Mouse (Mus musculus): ENCODE results near the gene Tsc22d1. TPM values are rescaled to one million over a fixed set of nuclear protein-coding genes. Genes with fewer than 3 reads are reported as not detected.

The Tsc22d1 gene
- 133 and 145 TPM in 2 replicates for polyA plus RNA-seq (2016; fragmentation: Nextera tagmentation; extraction: Ambion mirVana)

DNA sequence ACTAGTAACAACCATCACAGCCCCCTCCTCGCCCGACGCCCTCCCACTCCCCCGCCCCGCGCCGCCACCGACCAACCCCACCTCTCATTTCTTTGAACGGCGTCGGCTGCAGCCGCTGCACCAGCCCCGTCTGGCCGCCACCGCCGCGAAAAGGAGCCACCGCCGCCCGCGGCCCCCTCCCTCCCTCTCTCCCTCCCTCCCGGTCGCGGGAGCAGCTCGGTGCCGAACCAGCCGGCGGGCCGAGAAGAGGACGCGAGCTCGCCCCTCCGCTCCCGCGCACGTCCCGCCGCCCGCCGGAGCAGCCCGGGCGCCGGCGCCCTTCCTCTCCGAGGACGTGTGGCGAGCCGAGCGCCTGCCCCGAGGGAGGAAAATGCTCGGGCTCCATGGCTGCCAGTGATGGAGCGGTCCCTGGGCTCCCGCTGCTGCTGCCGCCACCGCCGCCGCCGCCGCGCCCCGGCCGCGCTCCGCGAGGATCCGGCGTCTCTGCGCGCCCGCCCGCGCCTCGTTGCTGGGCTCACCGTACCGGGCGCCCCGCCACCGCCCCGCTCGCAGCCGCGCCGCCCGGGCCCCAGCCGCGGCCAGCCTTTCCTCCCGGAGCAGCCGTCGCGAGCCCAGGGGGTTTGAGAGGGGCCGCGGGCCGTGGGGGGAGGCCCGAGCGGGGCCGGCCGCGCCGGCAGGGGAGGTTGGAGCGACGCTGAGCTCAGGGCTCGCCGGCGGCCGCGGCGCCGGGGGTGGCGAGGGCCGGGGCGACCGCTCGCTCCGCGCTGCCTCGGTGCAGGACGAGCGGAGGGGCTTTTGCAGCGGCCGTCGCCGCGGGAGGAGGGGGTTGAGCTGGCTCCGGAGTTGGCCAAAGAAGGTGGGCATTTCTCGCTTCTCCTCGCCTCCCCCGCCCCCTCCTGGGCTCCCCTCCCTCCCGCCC is at the start of gene Tsc22d1:
Gene Tsc22d1, plus strand, starts transcription at position 100 of the 919 bp plus-strand sequence.
- peak within 1 kb of the TSS; percentile 73 for H3K9ac ChIP-seq
- H3K36me3 ChIP-seq, result peaks cover 19% of the 10 kb centered on the region
- peak within 1 kb of the TSS; percentile 96 for H3K4me2 ChIP-seq
- peak within 1 kb of the TSS; percentile 78 for H3K27ac ChIP-seq
- peak; percentile 21 for ATAC-seq
- H3K4me1 ChIP-seq, result peaks cover 35% of the 10 kb centered on the region
- H3K4me3 ChIP-seq, result peak within 1 kb of the TSS; percentile 73
- peaks cover 41% of the 10 kb centered on the region for H3K27me3 ChIP-seq (replicated peaks)
- H3K9me3 ChIP-seq (replicated peaks), result no peaks in the 10 kb centered on the region
- WGBS (ENCODE audit: insufficient replicate concordance), result under 1% methylated on average over 82 of the region's 128 CpGs

DNA sequence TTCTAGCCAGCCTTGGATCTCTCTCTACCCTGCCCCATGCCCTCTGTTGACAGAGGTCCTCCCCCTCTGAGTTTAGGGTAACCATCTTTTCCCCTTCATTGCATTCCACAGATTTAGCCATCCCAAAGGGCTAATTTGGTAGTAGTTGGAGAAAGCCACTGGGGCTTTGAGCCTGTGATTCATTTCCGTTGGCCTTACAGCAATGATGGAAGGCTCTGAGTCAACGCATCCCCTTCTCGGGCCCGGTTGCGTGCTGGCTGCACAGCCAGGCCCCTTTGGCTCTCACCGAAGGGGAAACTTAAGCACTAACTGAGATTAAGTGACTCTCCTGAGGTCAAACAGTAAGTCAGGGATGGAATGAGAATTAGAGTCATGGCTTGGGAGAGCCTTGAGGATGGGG is 41.1 kb upstream of the Tsc22d1 start:
- no peak overlapping the region for H3K4me3 ChIP-seq
- WGBS (ENCODE audit: insufficient replicate concordance), result 81% methylated on average over 6 of the region's 6 CpGs
- no peaks in the 10 kb centered on the region for H3K9me3 ChIP-seq (replicated peaks)
- no peak overlapping the region for H3K27ac ChIP-seq
- H3K4me2 ChIP-seq, result no peak overlapping the region
- H3K27me3 ChIP-seq (replicated peaks), result no peaks in the 10 kb centered on the region
- H3K9ac ChIP-seq, result no peak overlapping the region
- no peaks in the 10 kb centered on the region for H3K4me1 ChIP-seq
- no peaks in the 10 kb centered on the region for H3K36me3 ChIP-seq
- ATAC-seq, result no peak

DNA sequence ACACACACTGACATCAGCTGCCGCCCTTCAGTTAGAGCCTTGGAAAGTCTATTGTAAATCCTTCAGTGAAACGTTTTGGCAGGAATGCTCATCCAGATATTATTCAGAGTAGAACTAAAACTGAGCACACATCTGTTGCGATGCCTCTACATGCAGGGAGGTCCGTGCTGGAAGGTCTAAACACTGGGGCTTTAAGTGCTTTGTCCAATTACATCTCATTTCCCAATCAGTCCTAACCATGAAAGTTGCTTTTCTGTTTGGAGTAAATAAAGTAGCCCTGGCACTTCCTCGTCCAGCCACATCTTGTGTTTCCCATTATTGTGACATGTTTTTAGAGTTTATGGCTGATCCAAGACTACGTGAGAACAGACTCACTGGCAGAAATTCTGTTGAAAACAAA is 40.2 kb upstream of the Tsc22d1 start:
- H3K4me2 ChIP-seq, result no peak overlapping the region
- 69% methylated on average over 6 of the region's 6 CpGs for WGBS (ENCODE audit: insufficient replicate concordance)
- H3K9ac ChIP-seq, result no peak overlapping the region
- no peaks in the 10 kb centered on the region for H3K9me3 ChIP-seq (replicated peaks)
- no peaks in the 10 kb centered on the region for H3K27me3 ChIP-seq (replicated peaks)
- H3K36me3 ChIP-seq, result no peaks in the 10 kb centered on the region
- H3K4me1 ChIP-seq, result no peaks in the 10 kb centered on the region
- H3K27ac ChIP-seq, result no peak overlapping the region
- H3K4me3 ChIP-seq, result no peak overlapping the region
- ATAC-seq, result no peak

DNA sequence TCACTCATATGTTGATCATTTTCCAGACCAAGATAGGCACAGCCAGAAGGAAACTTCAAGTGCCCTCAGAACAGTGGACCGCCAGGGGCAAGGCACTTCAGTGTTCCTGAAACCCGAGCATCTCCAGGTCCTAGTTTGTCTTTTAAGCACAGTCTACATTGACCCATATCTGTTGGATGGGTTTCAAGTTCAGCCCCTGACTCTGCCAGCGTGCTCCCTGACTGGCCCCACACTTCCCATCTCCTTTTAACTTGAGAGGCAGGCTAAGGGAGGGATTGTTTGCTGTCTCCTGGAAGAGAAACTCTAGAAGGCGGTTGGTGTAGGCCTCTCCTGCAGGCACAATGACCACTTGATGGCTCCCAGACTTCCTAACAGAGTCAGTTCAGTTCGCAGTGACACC is 38.2 kb upstream of the Tsc22d1 start:
- Histone ChIP-seq H3K4me3 (no peak overlapping the region), H3K4me1 (no peaks in the 10 kb centered on the region), H3K27ac (no peak overlapping the region), H3K9me3 (replicated peaks) (no peaks in the 10 kb centered on the region), H3K36me3 (no peaks in the 10 kb centered on the region), H3K9ac (no peak overlapping the region), H3K4me2 (no peak overlapping the region), H3K27me3 (replicated peaks) (no peaks in the 10 kb centered on the region)
- ATAC-seq, result no peak
- 67% methylated on average over 5 of the region's 5 CpGs for WGBS (ENCODE audit: insufficient replicate concordance)

DNA sequence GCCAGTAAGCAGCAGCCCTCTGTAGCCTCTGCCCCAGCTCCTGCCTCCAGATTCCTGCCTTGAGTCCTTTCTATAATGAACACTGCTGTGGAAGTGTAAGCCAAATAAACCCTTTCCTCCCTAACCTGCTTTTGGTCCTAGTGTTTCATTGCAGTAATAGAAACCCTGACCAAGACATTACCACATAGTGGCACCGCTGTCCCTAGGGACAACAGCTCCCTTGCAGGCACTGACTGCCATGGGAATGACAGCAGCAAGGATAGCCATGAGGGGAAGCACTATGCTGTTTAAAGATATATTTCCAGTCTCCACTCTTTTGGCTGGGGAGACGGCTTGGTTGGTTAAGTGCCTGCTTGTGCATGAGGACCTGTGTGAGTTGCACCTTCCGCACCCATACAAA is 35.4 kb upstream of the Tsc22d1 start:
- Histone ChIP-seq H3K36me3 (no peaks in the 10 kb centered on the region), H3K27me3 (replicated peaks) (no peaks in the 10 kb centered on the region), H3K27ac (no peak overlapping the region), H3K4me3 (no peak overlapping the region), H3K4me2 (no peak overlapping the region), H3K4me1 (no peaks in the 10 kb centered on the region), H3K9me3 (replicated peaks) (no peaks in the 10 kb centered on the region), H3K9ac (no peak overlapping the region)
- ATAC-seq, result no peak
- WGBS (ENCODE audit: insufficient replicate concordance), result 81% methylated on average over 3 of the region's 3 CpGs

DNA sequence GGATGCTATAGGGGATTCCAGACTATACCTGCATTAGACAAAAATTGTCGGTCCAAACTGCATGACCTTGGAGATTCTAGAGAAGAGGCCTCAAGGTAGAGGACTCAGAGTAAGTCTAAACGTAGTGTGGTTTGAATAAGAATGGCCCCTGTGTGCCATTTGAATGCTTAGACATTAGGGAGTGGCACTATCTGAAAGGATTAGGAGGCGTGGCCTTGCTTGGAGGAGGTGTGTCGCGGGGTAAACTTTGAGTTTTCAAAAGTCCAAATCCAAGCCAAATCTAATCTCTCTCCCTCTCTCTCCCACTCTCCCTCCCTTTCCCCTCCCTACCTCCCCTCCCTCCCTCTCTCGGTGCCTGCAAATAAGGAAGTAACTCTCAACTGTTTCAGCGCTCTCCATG is 26.7 kb upstream of the Tsc22d1 start:
- 54% methylated on average over 7 of the region's 7 CpGs for WGBS (ENCODE audit: insufficient replicate concordance)
- Histone ChIP-seq H3K9me3 (replicated peaks) (0 out of 2 replicates have a peak, but pooled peaks cover 8% of the 10 kb centered on the region), H3K9ac (no peak overlapping the region), H3K27ac (no peak overlapping the region), H3K4me2 (no peak overlapping the region), H3K4me1 (no peaks in the 10 kb centered on the region), H3K4me3 (no peak overlapping the region), H3K36me3 (no peaks in the 10 kb centered on the region), H3K27me3 (replicated peaks) (no peaks in the 10 kb centered on the region)
- ATAC-seq, result no peak

DNA sequence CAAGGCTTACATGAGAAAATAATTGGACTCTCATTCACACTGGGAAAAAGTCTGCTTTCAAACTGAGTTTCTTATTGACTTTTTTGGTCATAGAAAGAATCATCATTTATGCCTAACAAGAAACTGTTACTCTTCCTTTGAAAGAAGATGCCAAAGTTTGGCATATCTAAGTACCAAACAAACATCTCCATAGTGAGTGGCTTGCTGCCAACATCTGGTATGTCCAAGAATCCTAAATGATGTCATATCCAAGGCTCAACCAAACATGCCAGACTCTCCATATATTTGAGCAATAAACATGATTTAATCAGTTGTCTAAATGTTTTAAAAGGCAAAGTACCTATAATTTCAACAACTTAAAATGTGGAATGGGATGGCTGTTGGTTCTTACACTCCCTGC is 16.5 kb upstream of the Tsc22d1 start:
- Histone ChIP-seq H3K27me3 (replicated peaks) (no peaks in the 10 kb centered on the region), H3K9me3 (replicated peaks) (no peaks in the 10 kb centered on the region), H3K4me1 (no peaks in the 10 kb centered on the region), H3K36me3 (no peaks in the 10 kb centered on the region), H3K27ac (no peak overlapping the region), H3K4me2 (no peak overlapping the region), H3K9ac (no peak overlapping the region), H3K4me3 (no peak overlapping the region)
- ATAC-seq, result no peak

DNA sequence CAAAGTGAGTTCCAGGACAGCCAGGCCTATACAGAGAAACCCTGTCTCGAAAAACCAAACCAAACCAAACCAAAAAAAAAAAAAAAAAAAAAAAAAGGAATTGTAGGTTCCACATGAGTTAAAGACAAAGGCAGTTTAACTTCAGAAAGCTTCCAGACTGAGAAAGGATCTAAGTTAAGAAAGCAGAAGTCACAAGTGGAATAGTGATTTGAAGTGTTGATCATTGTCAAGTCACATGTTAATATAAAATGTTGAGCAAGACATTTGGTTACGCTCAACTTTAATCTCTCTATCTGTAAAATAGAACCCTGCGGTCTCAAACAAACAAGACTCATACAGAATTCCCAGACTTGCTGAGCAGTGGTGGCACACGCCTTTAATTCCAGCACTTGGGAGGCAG is 12.2 kb upstream of the Tsc22d1 start:
- H3K36me3 ChIP-seq, result no peaks in the 10 kb centered on the region
- H3K4me3 ChIP-seq, result no peak overlapping the region
- H3K27ac ChIP-seq, result no peak overlapping the region
- H3K4me1 ChIP-seq, result no peaks in the 10 kb centered on the region
- WGBS (ENCODE audit: insufficient replicate concordance), result 74% methylated on average over 4 of the region's 4 CpGs
- no peaks in the 10 kb centered on the region for H3K9me3 ChIP-seq (replicated peaks)
- ATAC-seq, result no peak
- H3K9ac ChIP-seq, result no peak overlapping the region
- no peak overlapping the region for H3K4me2 ChIP-seq
- H3K27me3 ChIP-seq (replicated peaks), result no peaks in the 10 kb centered on the region

DNA sequence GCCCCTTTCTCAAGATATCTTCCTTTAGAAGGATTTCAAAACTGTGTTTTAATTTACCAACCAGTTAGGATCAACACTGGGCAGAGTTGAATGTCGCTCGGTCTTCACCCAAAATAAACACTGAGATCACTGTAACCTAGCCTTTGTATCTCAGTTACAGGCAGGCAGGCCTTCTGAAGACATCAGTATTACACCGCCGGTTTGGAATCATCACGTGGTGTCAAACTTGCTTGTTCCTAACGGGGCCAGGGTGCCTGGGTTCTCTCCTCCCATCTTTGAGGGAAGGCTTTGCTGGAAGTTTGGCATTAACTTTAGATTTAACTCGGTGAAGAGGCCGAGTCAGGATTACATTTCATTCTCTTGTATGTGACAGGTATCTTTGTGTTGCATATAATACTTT is 5.7 kb upstream of the Tsc22d1 start:
- WGBS (ENCODE audit: insufficient replicate concordance), result 61% methylated on average over 8 of the region's 8 CpGs
- H3K36me3 ChIP-seq, result no peaks in the 10 kb centered on the region
- no peak for ATAC-seq

DNA sequence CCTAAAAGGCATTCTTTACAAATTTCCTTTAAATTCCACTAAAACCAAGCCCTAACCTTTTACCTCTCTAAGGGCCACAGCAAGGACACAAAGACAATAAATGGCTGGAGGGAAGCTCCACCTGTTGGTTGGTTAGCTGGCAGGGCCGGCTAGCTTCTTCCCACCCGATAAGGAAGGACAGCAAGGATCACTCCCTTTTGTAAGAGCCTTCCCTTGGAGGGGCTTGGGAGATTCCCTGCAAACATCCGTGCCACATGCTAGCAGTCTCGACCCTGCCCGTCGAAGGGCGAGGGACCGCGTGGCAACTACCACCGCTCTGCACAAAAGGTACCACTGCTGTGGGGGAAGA is 1.0 kb upstream of the Tsc22d1 start:
- Histone ChIP-seq H3K4me1 (peaks cover 35% of the 10 kb centered on the region), H3K9ac (peak overlapping the region; percentile 73), H3K27me3 (replicated peaks) (peaks cover 41% of the 10 kb centered on the region), H3K27ac (peak overlapping the region; percentile 73), H3K36me3 (peaks cover 19% of the 10 kb centered on the region), H3K4me3 (peak overlapping the region; percentile 73), H3K9me3 (replicated peaks) (no peaks in the 10 kb centered on the region), H3K4me2 (peak overlapping the region; percentile 96)
- ATAC-seq, result no peak
- 2% methylated on average over 10 of the region's 10 CpGs for WGBS (ENCODE audit: insufficient replicate concordance)

More for the DNA sequence above, 5.7 kb upstream of the Tsc22d1 start:
- Histone ChIP-seq H3K4me2 (no peak overlapping the region), H3K9me3 (replicated peaks) (no peaks in the 10 kb centered on the region), H3K4me3 (no peak overlapping the region), H3K27me3 (replicated peaks) (peaks cover 8% of the 10 kb centered on the region), H3K9ac (no peak overlapping the region), H3K27ac (no peak overlapping the region), H3K4me1 (peaks cover 10% of the 10 kb centered on the region)

DNA sequence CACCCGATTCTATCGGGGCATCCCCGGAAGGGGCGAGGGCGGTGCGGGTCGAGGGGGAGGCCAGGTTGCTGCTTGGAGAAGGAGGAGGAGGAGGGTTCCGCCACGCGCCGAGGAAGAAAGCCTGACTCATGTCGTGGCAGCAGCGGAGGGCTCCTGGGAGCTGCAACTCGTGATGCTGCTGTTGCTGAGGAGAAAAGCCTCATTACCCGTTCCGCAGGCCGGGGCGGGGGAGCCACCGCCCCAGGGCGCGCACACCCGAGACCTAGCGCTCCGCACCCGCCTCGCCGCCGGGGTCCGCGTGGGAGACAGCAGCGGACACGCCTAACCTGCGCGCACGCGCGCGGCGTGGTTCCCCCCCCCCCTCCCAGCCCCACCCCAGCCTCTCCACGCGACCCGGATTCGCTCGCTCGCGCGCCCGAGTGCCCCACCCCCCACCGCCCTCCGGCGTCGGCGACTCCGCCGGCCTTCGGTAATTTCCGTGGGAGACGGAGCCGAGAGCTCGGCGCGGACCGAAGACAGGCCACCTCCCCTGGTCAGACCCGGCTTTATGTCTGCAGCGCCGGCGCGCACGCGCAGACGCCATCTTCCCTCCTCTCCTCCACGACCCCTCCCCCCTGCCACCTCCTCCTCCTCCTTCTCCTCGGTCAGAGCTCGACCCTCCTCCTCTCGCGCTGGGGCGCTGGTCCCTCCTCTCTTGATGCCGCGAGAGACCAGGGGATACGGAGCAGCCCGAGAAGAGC is 469 bp upstream of the Tsc22d1 start:
- peaks cover 19% of the 10 kb centered on the region for H3K36me3 ChIP-seq
- WGBS (ENCODE audit: insufficient replicate concordance), result under 1% methylated on average over 71 of the region's 81 CpGs
- H3K4me3 ChIP-seq, result peak overlapping the region; percentile 73
- H3K4me1 ChIP-seq, result peaks cover 35% of the 10 kb centered on the region
- peak overlapping the region; percentile 78 for H3K27ac ChIP-seq
- ATAC-seq, result peak; percentile 84
- peaks cover 41% of the 10 kb centered on the region for H3K27me3 ChIP-seq (replicated peaks)
- no peaks in the 10 kb centered on the region for H3K9me3 ChIP-seq (replicated peaks)
- peak overlapping the region; percentile 73 for H3K9ac ChIP-seq
- H3K4me2 ChIP-seq, result peak overlapping the region; percentile 96

DNA sequence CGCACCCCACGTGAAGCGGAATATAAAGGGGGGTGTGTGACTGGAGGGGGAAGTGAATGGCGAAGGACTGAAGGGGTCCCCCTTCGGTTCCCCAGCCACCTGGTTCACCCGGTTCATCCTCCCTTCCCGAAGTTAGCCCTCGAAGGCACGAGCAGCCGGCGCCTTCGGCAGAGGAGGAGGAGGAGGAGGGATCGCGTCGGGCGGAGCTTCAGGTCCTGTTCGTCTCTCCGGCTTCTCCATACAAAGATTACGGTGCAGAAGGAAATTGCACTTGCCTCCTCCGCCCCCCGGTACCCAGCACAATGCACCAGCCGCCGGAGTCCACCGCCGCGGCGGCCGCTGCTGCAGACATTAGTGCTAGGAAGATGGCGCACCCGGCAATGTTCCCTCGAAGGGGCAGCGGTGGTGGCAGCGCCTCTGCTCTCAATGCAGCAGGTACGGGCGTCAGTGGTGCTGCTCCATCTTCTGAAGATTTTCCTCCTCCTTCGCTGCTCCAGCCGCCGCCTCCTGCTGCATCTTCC is 1.1 kb downstream of the Tsc22d1 start:
- peak overlapping the region; percentile 73 for H3K9ac ChIP-seq
- ATAC-seq, result 0 out of 2 replicates have a peak, but pooled peaks have one; percentile 5
- peak overlapping the region; percentile 78; the same call in 1 of the 2 replicates for H3K27ac ChIP-seq
- 2% methylated on average over 36 of the region's 38 CpGs for WGBS (ENCODE audit: insufficient replicate concordance)
- H3K4me2 ChIP-seq, result peak overlapping the region; percentile 96
- H3K27me3 ChIP-seq (replicated peaks), result peaks cover 41% of the 10 kb centered on the region
- no peaks in the 10 kb centered on the region for H3K9me3 ChIP-seq (replicated peaks)
- peaks cover 39% of the 10 kb centered on the region for H3K4me1 ChIP-seq
- H3K4me3 ChIP-seq, result peak overlapping the region; percentile 73
- H3K36me3 ChIP-seq, result peaks cover 19% of the 10 kb centered on the region

All from liver, embryonic 12.5 days (tissue).